Mouse (Mus musculus) E14TG2a.4 (cell line): ENCODE results near the gene D6Wsu163e.

Source experiments
- CTCF ChIP-seq: conservative IDR thresholded peaks from 2 replicates; pipeline ENCODE4 v1.5.1; 2014; ENCODE audit warnings: low read length
- NANOG ChIP-seq: IDR thresholded peaks from 2 replicates; pipeline ENCODE4 v1.6.1; 2014; ENCODE audit warnings: borderline replicate concordance, low read length, mixed read lengths
- POU5F1 ChIP-seq: IDR thresholded peaks from 2 replicates; pipeline ENCODE4 v1.6.1; 2014; ENCODE audit warnings: low read length, borderline replicate concordance

- TF ChIP-seq CTCF (no peak), POU5F1 (no peak), NANOG (no peak)
These were observed 24.8 kb upstream of the D6Wsu163e start for GRCm38 (mm10) chr6:126914928-126915327.
